Mouse (Mus musculus) liver, adult 2 months (tissue): ENCODE measurements around the gene Nbas.

Experiments used
- CTCF ChIP-seq: fragments of 200-500 bp; IDR thresholded peaks from 2 replicates; pipeline ENCODE4 v1.5.1; 2011; ENCODE audit warnings: low read depth, low read length, control low read depth
- POLR2A ChIP-seq: fragments of 200-500 bp; IDR thresholded peaks from 2 replicates; pipeline ENCODE4 v1.6.1; 2011; ENCODE audit warnings: low read length, control low read depth; ENCODE audit not compliant: insufficient read depth; ENCODE audit errors: extremely low read depth

- TF ChIP-seq POLR2A = no peak
- TF ChIP-seq CTCF = no peak
Measured at GRCm38 (mm10) chr12:13268826-13269449, at the start of gene Nbas.
